Mouse (Mus musculus) embryo, embryonic 9.5 days (tissue): ENCODE results near the gene Safb2.
"Not testable (repeated sequence)": the region's sequence is repeated elsewhere in the genome, so short reads cannot be mapped to it uniquely, and the experiment has no call there.

Experiments
- DNase-seq: peaks from one replicate; pipeline ENCODE4 v3.0.0-alpha.2; 2017; ENCODE audit errors: extremely low spot score

The Safb2 gene

DNA sequence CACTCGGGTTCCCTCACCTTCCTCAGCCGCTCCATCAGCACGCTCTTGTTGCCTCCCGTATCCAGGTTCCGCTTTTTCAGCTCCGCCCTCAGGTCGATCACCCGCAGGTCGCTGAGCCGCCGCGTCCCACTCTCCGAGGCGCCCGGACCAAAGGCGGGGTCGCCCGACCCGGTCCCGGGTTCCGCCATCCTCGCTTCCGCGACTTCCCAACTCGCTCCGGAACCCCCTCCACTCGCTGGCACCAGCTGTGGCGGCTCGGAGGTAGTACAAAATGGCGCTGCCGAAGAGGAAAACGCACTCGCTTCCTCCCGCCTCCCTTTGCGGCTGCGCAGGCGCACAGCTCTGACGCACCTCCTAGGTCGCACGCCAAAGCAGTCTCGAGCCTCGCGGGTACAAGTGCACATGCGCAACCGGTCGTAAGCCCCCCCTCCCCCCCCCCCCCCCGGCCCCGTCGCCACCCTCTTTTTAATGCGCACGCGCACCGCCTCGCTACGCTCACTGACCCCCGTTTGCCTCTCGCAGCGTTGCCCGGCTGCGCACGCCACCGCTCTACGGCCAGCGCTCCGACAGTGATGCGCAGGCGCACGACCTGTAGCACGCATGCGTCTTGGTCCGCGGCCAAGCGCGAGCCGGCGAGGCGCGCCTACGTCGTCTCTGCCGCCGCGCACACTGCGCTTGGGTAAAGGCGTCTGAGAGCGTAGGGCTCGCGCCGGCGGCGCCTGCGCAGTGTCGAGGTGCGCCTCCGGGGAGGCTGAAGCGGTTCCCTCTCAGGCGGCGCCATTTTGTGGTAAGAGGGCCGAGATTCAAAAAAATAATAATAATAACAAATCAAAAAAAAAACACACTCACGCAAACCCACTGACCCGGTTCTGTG, at the start of gene Safb2, which contains the start of gene Safb:
Gene Safb2 (minus strand): TSS at position 329 of the 874 bp plus-strand sequence.
Gene Safb (plus strand): TSS at position 569 of the 874 bp plus-strand sequence.
- DNase-seq, result peak; percentile 97

DNA sequence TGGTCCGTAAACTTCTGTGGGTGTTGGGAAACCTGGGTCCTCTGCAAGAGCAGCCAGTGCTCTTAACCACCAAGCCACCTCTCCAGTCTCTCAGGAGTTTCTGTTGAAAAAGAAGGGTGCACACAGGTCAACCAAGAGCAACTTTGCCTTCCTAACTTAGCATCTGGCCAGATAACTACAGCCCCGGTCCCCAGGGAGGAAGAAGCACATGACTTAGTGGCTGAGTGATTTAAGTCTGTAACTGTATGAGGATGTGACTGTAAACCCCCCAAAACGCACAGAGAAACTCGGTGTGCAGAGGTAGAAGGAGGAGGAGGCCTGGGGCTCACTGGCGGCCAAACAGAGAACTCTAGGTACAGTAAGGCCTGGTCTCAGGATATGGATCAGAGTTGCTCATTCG, 49.6 kb upstream of the Safb2 start:
- DNase-seq, result no peak

DNA sequence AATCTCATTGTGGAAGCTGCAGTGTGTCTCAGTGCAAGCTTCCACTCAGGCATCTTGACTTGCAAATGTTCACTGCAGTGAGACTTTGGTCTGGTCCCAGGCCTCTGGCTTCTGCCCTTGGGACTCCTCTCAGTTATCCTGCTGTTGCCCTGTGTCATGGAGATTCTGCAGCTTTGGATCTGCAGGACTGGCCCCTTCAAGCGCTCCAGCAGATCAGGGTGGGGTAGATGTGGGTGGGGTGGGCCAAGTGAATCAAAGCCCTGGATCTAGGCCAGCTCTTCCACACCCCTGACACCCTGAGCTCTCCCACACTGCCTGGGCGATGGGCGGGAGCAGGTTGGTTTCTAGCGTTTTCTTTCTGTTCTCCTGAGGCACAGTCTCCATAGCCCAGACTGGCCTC, 47.4 kb upstream of the Safb2 start:
- no peak for DNase-seq

DNA sequence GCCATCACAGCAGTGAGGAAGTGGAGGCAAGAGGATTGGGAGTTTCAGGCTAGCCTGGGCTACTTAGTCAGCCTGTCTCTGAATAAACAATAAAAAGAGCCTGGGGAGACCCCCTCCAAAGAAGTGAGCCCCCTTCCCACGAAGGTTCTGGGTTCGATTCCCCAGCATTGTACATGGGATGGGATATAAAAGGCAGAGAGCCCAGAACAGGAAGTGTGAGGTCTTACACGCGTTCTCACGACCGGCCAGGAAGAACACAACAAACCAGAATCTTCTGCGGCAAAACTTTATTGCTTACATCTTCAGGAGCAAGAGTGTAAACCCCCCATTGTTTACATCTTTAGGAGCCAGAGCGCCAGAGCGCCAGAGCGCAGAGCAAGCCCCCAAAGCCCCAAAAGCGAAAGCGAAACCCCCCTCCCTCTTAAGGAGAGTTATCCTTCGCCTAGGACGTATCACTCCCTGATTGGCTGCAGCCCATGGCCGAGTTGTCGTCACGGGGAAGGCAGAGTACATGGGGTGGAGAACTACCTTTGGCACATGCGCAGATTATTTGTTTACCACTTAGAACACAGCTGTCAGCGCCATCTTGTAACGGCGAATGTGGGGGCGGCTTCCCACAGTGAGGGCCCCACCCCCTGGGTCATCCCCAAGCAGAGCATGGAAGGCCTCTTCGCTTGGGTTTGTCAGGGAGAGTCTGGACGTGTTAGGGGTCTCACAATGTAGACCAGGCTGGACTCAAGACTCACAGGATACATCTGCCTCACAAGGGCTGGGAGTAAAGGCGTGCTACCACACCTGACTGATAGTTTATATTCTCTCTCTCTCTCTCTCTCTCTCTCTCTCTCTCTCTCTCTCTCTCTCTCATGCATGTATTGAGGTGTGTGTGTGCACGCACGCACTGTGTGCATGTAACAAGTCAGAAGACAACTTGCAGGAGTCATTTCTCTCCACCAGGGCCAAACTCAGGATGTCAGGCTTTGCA, 45.7 kb upstream of the Safb2 start:
- not testable (repeated sequence) for DNase-seq

DNA sequence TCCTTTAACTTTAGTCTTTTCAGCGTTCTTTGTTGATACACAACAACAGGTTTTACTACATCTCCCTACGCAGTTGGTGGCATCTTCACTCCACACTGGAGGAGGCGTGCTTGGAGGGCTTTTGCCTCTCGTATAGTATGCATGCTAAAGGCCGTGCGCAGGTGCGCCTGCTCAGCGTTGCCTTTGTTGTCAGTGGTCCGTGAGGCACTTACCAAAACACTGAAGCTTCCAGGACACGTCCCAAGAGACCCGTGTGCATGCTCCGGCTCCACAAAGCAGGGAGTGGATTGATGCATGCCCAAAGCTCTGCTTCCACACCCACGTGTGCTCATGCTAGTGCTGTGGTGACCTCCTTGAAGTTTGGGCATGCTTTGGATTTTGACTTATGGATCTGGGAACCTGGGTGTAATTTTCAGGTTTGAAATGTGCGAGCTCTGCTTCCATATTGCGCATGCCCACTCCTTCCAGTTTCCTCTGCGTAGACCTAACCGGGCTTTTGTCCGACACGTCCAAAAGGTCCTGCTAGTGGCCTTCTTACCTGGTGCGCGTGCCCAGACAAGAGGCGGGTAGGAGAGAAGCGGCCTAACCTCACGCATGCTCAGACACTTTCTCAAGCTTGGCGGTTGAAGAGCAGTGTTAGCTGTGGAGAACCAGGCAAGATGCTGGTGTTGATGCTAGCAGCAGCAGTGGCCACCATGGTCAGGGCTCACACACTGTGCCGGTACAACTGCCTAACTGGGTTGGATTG, 43.3 kb upstream of the Safb2 start, which contains the start of gene Catsperd:
Gene Catsperd (plus strand): TSS at position 614 of the 748 bp plus-strand sequence.
- peak; percentile 39 for DNase-seq

DNA sequence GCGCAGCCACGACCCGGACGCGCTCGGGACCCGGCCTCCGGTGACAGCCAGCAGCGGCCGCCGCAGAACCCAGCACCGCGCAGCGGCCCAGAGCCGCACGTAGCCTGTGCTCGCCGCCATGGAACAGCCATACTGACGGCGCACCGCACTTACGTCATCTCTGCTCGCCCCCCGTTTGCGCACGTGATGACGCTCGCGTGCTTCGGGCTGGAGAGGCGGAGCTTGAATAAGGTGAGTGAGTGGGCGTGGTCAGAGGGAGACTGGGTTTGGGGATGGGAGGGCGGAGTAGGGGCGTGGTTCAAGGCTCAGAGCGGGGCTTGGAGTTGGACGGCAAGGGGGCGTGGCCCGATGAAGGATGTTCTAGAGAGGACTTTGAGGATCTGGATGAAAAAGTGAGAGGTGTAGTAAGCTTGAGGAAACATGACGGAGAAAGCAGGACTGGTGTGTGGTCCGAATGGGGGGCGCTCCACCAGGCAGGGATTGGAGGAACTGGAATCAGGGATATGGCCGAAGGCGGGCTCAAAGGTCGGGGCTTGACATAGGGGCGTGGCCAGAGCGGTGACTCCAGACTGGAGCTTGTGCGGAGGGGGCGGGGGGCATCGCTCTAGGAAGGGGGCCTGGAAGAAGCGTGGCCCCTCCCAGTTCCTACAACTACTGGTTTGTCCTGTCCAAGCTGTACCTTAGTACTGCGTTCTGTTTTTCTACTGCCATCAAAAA, 42.5 kb upstream of the Safb2 start, which contains the start of gene Lonp1:
Gene Lonp1 (minus strand): TSS at position 134 of the 717 bp plus-strand sequence.
- peak; percentile 99 for DNase-seq

DNA sequence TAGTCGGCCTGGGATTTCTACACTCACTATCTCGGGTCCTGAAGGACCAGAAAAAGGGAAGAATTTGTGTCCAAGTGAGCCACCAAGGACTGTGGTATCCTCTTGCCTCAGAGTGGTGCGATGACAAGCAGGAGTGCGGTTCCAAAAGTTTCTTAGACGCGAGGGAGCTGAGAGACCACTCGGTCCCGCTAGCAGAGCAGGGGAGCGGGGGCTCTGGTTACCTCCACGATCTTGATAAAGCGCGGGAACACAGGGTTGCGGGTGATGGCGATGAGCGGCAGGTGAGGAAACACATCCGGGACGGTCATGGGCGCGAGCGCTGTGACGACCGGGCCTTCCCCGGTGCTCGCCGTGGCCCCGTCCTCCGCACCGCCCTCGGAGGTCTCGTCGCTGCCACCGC, 41.9 kb upstream of the Safb2 start:
- no peak for DNase-seq

DNA sequence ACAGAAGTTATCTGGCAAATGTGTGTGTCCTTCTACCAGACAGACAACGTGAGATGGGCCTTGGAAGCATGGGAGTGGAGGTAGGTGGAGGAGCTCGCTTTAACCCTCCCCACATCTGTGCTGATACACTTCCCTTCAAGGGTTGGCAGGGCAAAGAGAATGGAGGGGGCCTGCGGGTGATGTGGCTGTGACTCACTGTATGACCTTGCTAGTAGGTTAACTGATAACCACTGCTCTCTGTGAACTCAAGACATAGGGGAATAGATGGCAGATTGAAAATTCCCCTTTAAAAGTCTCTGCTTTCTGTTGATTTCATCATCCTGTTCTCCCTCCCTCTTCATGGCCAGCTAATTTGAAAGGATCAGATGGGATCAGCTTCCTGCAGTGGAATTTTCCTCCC, 41.1 kb upstream of the Safb2 start:
- DNase-seq, result no peak

DNA sequence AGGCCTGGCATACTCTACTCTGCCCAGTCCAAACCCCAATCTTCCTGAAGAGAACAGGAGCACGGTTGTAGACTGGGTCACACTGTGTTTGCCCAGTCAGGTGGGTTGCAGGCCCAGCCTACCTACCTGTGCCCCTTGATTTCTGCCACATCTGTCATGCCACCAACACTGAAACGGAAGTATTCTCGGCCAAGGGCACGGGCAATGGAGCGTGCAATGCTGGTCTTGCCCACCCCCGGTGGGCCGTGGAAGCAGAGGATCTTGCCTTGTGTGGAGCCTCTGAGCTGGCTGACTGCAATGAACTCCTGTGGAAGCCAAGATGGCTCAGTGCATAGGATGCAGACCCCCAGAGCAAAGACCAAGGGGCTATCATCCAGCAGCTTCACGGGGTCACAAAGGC, 33.2 kb upstream of the Safb2 start:
- DNase-seq, result no peak

DNA sequence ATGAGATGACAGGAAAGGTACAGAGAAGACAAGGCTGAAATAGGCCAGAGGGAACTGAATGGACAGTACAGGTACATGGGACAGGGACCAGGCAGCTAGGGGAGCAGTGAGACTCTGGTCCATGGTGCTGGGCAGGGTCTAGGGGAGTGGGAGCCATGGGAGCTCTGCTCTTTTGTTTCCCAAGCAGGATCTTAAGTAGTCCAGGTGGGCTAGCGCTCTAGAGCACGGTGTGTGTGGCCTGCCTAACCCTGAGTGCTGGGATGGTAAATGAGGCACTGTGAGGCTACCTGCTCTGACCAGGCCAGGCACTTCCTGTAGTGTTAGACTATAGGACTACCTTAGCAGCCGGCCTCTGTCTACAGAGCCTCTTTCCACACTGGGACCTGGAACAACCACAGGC, 32.3 kb upstream of the Safb2 start:
- DNase-seq, result no peak

DNA sequence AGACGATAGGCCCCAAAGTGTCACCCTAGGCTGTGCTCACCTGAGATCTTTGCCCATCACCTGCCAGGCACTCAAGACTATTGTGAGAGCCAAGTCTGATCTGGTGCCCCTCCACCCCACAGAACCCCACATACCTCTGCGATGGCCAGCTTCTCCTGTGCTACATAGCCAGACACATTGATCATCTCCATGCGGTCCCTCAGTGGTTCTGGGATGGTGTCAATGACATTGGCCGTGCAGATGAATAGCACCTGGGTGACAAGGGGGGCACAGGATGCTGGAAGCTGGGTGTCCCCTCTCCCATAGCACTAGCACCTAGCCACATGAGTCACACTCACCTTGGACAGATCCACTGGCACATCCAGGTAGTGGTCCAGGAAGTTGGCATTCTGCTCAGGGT, 31.4 kb upstream of the Safb2 start:
- no peak for DNase-seq

DNA sequence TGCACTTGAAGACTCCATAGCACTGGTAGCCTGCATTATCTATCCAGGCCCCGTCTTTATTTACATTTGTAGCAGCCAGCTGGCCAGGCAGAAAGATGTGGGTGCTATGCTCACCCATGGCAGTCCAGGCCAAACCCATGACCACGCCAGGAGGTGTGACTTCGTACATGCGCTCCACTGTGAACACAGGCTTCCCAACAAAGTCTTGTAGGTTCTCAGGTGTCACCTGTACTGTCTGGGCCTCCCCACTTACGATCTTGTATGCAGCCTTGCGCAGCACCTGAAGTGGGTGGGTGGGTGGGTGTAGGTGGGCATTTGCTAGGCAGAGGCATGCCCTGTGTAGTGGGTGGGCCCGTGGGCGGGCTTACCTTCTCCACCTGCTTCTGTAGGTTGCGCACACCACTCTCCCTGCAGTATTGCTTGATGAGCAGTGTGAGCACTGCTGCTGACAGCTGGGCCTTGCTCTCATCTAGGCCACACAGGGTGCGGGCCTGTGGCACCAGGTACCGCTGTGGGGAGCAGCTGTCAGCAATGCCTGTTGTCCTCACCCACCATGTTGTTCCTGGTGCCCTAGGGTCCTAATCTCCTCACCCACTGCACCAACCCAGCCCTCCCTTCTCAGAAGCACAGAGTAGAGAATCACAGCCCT, 30.9 kb upstream of the Safb2 start:
- no peak for DNase-seq

DNA sequence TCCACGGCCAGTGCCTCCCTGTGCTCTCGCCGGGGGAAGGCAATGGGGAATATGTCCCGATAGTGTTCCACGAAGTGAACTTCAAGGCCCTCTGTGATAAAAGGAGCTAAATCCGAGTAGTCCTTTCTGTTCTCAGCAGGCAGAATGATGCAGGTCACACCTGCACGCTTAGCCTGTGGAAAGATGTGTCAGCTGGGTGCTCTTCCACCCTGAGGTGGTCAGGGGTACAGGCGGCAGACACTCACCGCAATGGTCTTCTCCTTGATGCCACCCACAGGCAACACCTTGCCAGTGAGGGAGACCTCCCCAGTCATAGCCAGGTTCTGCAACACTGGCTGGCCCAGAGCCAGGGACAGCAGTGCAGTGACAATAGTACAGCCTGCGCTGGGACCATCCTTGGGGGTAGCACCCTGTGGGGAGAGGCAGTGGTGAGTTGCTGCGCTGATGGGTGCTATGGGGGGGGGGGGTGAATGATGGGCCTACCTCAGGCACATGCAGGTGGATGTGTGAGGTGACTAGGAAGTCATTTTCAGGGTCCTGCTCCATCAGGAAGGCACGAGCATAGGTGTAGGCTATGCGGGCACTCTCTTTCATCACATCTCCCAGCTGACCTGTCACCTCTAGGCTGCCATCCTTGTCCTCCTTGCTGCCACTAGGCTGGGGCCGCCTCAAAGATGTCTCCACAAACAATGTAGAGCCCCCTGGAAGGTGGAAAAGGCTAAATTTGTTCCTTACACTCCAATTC, 30.2 kb upstream of the Safb2 start:
- no peak for DNase-seq

DNA sequence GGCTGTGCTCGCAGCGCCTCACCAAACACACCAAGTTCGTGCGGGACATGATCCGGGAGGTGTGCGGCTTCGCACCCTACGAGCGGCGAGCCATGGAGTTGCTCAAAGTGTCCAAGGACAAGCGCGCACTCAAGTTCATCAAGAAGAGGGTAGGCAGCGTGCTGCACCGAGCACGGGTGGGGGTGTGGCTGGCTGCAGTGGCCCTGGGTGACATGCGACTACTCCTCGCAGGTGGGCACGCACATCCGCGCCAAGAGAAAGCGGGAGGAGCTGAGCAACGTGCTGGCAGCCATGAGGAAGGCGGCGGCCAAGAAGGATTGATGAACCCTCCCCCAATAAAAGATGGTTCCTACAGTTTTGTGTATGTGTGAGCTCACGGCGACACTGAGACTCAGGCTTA, 29.5 kb upstream of the Safb2 start:
- DNase-seq, result not testable (repeated sequence)

DNA sequence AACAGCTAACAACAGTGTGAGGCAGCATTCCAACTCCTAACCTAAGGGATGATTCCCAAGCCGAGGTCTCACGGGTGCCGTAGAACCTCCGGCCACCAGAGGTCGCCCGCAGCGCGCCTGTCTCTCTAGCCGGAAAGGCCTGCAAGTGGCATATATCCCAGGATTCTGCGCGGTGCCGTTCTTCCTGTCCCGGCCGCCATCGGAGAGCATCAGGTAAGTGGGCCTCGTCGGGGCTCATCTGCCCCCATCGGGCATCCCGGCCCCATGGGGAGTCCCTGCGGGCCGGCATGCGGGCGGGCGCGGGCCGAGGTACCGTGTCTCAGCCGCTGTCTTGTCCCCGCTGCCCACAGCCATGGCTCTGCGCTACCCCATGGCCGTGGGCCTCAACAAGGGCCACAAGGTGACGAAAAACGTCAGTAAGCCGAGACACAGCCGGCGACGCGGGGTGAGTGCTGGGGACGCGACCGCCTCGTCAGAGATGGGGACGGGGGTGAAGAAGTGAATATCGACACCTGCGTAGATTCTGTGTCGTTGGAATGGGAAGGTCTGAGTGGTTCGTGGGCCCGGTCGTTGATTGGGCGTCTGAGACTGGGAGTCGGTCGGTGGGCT, 29.0 kb upstream of the Safb2 start, which contains the start of gene Rpl36:
Gene Rpl36 (plus strand): TSS at position 181 of the 609 bp plus-strand sequence.
- DNase-seq, result peak; percentile 95

DNA sequence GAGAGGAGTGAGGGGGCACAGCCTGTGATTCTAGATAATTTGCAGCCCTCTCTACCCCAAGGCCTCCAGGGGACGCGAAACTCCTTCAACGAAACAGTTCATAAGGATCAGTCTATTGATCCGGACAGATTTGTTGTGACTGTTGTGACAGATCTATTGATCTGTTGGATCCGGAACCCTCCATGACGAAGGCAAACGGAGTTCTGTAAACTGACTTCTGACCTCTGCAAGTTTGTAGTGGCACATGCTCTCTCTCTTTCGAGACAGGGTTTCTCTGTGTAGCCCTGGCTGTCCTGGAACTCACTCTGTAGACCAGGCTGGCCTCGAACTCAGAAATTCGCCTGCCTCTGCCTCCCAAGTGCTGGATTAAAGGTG, 28.2 kb upstream of the Safb2 start:
- not testable (repeated sequence) for DNase-seq

DNA sequence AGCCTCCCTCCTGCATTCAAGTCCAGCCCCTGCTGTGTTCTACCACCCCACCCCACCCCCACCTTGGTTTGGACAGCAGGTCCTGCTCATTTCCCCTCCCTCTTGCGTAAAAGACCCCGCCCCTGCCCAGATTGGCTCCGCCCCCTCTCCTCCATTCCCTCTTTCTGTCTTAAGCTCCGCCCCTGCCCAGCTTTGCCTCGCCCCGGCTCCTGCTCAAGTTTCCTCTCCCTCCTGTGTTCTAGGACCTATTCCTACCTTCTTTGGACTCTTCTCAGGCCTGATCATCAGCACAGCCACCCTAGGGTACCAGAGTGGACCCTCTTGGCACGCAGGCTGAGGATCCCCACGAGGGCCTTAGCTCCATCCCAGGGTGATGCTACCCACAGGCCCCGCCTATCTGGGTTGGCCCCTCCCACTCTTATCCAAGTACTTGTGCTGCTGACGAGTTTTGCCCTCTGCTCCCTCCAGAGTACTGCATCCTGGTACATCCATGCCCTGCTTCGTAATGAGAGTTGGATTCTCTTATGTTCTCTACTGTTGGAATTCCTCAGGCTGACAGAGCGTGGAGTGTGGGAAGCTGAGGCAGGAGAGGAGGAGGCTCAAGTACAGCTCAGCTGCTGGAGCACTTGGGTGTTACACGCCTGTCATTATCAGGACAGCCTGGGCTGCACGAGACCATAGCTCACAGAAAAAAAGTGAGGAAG, 27.6 kb upstream of the Safb2 start:
- peak; percentile 84 for DNase-seq

DNA sequence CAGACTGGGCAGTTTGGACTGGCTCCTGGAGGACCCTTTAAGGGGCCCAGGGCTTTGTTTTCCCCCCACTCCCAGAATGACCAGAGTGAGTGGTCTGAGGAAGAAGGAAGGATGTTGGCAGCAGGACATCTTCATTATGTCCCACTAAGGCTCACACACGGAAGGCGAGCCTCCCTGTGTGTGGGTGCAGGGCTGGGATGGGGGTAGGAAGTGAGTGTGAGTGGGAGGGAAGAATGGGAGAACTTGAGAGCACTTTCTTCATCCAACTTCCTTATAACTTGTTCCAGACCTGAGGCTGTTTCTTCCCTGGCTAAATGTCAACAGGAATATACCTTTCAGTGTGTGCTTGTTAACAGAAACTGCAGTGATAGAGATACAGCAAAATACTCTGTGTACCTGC, 26.9 kb upstream of the Safb2 start:
- no peak for DNase-seq
